Mouse (Mus musculus) midbrain, embryonic 10.5 days (tissue): ENCODE data around the gene Fto. TPM values are rescaled to one million over a fixed set of nuclear protein-coding genes. Genes with fewer than 3 reads are reported as not detected.

Experiments used
- DNase-seq: peaks from one replicate; pipeline ENCODE4 v3.0.0-alpha.2; 2017; ENCODE audit warnings: low spot score
- H3K27ac ChIP-seq: fragments of 300-500 bp; sonication (generic); replicated peaks from 2 replicates; pipeline ENCODE4 v1.5.1; 2016; ENCODE audit warnings: mild to moderate bottlenecking
- H3K27me3 ChIP-seq: fragments of 300-500 bp; sonication (generic); 2 replicates; pipeline ENCODE4 v1.6.1; 2016; ENCODE audit warnings: low read depth, mild to moderate bottlenecking; ENCODE audit not compliant: poor library complexity, severe bottlenecking
- H3K36me3 ChIP-seq: fragments of 300-500 bp; sonication (generic); 2 replicates; pipeline ENCODE4 v1.6.1; 2016; ENCODE audit warnings: mild to moderate bottlenecking, moderate library complexity
- H3K4me1 ChIP-seq: fragments of 300-500 bp; sonication (generic); 2 replicates; pipeline ENCODE4 v1.6.1; 2016
- H3K4me3 ChIP-seq: fragments of 300-500 bp; sonication (generic); 2 replicates; pipeline ENCODE4 v1.5.1; 2016; ENCODE audit warnings: mild to moderate bottlenecking, moderate library complexity
- H3K9me3 ChIP-seq: fragments of 300-500 bp; sonication (generic); replicated peaks from 2 replicates; pipeline ENCODE4 v1.6.1; 2016; ENCODE audit warnings: mild to moderate bottlenecking
- WGBS: fragments of 180-500 bp; shearing (Covaris S2); methylation state at CpG from one replicate; pipeline ENCODE4 v1.1.7; 2016; 5-methylcytosine and 5-hydroxymethylcytosine counted together
- polyA plus RNA-seq: library from polyadenylated mRNA; unstranded; fragments of >200 nt; fragmentation: Nextera tagmentation; extraction: Ambion mirVana; gene quantifications from 2 replicates; pipeline ENCODE4 v1.2.1, GENCODE M21; 2016

The Fto gene
- polyA plus RNA-seq, 1 experiment from 2014 or later, result 91.3 TPM

DNA sequence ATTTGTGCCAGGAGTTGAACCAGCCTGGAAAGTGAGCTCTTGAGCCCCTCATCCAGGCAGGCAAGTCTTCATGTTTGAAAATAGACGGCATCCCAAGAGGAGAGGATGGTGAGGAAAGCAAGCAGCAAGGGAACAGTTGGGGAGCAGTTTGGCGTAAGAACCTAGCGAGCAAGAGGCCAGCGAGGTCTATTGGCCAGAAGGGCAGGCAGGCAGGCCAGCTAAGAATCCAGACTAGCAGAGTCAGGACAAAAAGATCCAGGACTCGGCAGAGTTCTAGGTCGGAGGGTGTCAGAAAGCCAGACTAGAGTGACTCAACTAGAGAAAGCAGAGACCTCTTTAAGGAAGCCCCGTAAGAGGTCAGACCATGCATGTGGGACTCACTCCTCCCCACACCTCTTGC lies 327.1 kb downstream of the Fto start:
- no peak for DNase-seq
- H3K4me1 ChIP-seq, result peaks cover 8% of the 10 kb centered on the region; the same call in 1 of the 2 replicates
- H3K9me3 ChIP-seq, result no peaks in the 10 kb centered on the region
- H3K36me3 ChIP-seq, result peaks cover 3% of the 10 kb centered on the region
- peaks cover 17% of the 10 kb centered on the region; the same call in 1 of the 2 replicates for H3K27me3 ChIP-seq
- WGBS, result 78% methylated on average over 7 of the region's 7 CpGs
- no peak overlapping the region for H3K4me3 ChIP-seq
- H3K27ac ChIP-seq, result 0 out of 2 replicates have a peak overlapping the region, but pooled peaks have one; percentile 3

DNA sequence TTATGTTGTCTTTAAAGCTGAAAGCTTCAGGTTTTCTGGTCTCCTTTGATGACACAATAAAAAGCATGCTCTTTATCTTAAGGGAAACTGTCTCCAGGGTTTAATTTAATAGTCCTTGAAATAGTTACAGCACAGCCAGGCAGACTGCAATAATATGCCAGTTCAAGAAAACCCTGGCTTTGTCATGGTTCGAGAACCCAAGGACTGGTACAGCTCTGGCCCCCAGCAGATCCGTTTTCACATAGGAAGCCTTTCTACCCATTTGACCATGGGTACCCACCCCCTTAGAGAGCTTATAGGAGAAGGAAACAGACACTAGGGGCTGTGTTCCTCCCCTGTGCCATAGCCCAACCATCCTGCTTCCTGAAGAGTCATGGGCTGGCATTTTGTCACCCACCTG lies 332.2 kb downstream of the Fto start:
- H3K27ac ChIP-seq, result no peak overlapping the region
- no peaks in the 10 kb centered on the region for H3K36me3 ChIP-seq
- DNase-seq, result no peak
- peaks cover 38% of the 10 kb centered on the region for H3K4me1 ChIP-seq
- H3K4me3 ChIP-seq, result no peak overlapping the region
- H3K27me3 ChIP-seq, result peaks cover 53% of the 10 kb centered on the region
- 75% methylated on average over 2 of the region's 2 CpGs for WGBS
- H3K9me3 ChIP-seq, result no peaks in the 10 kb centered on the region

DNA sequence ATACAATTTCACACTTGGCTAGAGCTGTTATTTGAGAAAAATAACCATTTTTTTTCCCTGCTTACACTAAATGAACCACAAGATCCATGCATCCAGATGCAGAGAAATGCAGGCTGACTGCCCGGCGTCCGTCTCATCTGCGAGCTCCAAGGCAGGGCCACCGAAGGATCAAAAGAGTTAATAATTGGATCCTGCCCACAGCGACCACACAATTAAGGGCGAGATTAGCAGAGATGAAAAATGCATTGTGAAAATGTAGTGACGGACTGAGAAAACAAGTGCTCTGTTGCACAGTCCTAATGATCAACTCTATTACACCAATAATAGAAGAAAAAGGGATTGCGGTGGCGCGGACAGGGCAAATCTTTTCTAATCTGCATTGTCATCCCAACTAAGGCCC lies 334.6 kb downstream of the Fto start:
- H3K36me3 ChIP-seq, result no peaks in the 10 kb centered on the region
- no peak overlapping the region for H3K4me3 ChIP-seq
- H3K4me1 ChIP-seq, result peaks cover 43% of the 10 kb centered on the region
- no peak overlapping the region for H3K27ac ChIP-seq
- peaks cover 61% of the 10 kb centered on the region for H3K27me3 ChIP-seq
- no peaks in the 10 kb centered on the region for H3K9me3 ChIP-seq
- WGBS, result 23% methylated on average over 11 of the region's 11 CpGs
- no peak for DNase-seq

DNA sequence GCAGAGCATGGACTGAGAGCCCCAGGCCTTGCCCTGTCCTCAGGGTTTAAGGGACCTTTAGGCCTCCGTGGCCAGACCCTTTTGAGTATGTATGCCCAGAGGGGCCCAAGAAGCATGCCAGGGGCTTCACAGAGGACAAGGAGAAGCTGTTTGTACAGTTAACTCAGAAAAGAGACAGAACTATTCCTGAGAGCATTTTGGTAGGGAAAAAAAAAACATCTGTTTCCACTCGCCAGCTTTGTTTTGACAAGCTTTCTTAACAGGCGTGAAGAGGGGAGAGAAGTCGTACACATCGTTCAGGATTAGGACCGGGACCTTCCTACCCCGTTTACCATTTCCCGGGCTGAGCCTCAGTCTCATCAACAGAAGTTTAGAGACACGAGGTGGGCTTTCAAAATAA lies 335.5 kb downstream of the Fto start:
- Histone ChIP-seq H3K27me3 (peaks cover 61% of the 10 kb centered on the region), H3K36me3 (no peaks in the 10 kb centered on the region), H3K4me3 (no peak overlapping the region), H3K4me1 (peaks cover 51% of the 10 kb centered on the region), H3K9me3 (no peaks in the 10 kb centered on the region), H3K27ac (peak overlapping the region; percentile 69; the same call in 1 of the 2 replicates)
- DNase-seq, result no peak
- WGBS, result 29% methylated on average over 9 of the region's 9 CpGs

DNA sequence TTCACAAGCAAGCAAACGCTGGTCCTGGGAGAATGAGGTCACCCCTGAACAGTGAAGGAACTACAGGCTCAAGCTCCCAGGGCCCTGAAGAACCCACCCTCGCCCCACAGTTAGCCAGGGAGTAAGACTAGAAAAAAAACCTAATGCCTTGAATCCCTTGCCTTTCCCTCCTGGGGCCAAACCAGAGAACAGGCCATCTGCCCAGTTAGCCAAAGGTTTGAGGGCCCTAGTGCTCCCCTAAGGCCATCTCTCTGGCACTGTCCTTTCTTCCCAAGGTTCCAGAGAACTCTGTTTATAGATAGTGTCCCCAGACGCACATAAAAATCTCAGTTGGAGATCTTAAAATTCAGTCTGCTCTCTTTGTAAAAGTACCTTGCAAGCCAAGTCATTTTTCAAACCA lies 340.2 kb downstream of the Fto start:
- H3K4me3 ChIP-seq, result no peak overlapping the region
- H3K27me3 ChIP-seq, result peaks cover 42% of the 10 kb centered on the region
- peak overlapping the region; percentile 50 for H3K27ac ChIP-seq
- H3K36me3 ChIP-seq, result no peaks in the 10 kb centered on the region
- no peaks in the 10 kb centered on the region for H3K9me3 ChIP-seq
- no peak for DNase-seq
- WGBS, result 58% methylated on average over 3 of the region's 3 CpGs
- H3K4me1 ChIP-seq, result peaks cover 40% of the 10 kb centered on the region

DNA sequence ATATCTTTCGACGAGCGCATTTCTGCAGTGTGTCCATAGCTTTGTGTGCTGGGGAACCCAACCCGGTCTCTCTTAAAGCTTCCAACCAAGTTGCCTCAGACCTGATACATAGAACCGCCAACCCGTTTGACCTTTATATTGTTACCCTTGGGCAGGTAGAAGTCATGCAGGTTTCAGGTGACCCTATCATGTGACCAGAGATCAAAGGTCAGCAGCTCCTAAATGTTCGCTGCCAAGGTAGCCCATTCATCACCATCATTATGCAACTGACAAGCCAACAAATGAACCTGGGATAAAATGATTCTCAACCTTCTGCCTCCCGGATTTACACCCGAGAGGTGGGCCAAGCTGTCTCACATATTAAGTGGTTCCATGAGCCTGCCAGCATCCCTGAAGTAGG lies 344.1 kb downstream of the Fto start:
- no peak overlapping the region for H3K4me3 ChIP-seq
- peaks cover 20% of the 10 kb centered on the region; the same call in 1 of the 2 replicates for H3K27me3 ChIP-seq
- peaks cover 33% of the 10 kb centered on the region for H3K4me1 ChIP-seq
- 92% methylated on average over 9 of the region's 9 CpGs for WGBS
- no peaks in the 10 kb centered on the region for H3K36me3 ChIP-seq
- H3K27ac ChIP-seq, result no peak overlapping the region
- H3K9me3 ChIP-seq, result no peaks in the 10 kb centered on the region
- no peak for DNase-seq

DNA sequence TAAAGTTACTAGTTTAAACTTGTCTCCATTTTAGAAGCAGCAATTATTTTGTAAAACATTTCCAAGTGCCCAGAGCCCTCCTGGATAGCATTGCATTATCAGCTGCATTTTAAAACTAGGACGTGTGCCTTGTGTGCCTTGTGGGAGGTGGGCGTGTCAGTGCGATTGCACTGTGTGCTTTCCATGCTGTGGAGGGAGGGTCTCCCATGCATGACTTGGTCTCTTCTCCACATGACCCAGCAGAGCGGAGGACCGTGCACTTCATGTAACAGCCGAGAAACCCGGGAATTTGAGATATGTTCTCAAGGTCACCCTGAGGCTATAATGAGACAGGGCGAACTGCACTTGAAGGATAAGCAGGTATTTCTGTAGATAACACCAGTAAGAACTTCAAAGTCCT lies 347.6 kb downstream of the Fto start:
- no peak overlapping the region for H3K4me3 ChIP-seq
- H3K36me3 ChIP-seq, result no peaks in the 10 kb centered on the region
- DNase-seq, result no peak
- H3K27ac ChIP-seq, result no peak overlapping the region
- H3K27me3 ChIP-seq, result peaks cover 14% of the 10 kb centered on the region; the same call in 1 of the 2 replicates
- WGBS, result 88% methylated on average over 8 of the region's 8 CpGs
- peaks cover 24% of the 10 kb centered on the region for H3K4me1 ChIP-seq
- no peaks in the 10 kb centered on the region for H3K9me3 ChIP-seq

DNA sequence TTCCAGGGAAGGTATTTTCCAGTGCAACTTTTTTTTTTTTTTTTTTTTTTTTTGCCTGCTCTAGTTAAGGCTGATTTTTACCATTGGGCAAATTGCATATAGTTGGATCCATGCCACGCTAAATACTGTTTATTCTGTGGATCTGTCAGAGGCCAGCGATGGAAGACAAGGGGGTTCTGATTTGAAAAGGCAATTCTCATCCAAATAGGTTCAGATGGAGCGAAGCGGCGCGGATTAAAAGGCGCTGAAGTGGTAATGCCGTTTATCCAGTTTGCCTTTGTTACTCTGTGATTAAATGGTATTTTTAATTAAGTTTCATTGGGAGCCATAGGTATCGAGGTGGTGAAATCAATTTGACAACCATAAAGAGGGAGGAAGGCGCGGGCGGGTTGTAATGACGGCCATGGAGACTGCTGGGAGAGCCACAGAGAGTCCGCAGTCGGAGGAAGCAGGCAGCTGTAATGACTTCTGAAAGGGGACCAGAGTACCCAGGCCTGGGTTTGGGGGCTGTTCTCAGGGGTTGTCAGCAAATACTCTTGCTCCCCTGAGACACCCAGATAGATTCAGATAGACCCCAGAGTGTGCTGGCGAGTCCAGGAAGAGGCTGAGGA lies 356.2 kb downstream of the Fto start:
- WGBS, result 74% methylated on average over 16 of the region's 16 CpGs
- Histone ChIP-seq H3K27me3 (peaks cover 43% of the 10 kb centered on the region; the same call in 1 of the 2 replicates), H3K9me3 (no peaks in the 10 kb centered on the region), H3K4me3 (no peak overlapping the region), H3K27ac (peak overlapping the region; percentile 61), H3K36me3 (peaks cover 21% of the 10 kb centered on the region), H3K4me1 (peaks cover 41% of the 10 kb centered on the region)
- no peak for DNase-seq

DNA sequence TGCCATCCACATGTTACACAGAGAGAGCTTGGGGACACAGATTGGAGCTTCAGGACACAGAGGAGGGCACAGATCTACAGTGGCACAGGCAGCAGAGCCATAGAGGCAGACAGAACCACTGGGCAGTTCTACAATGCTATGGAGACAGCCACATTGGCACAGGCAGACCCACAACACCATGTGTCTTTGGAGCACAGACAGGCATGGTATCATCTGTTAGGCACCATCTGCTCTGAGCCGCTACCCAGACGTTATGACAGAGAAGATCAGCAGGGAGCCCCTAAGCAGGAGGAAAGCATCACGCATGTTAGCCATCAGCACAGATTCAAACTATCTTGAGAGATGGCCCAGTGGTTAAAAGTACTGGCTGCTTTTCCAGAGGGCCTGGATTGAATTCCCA lies 363.6 kb downstream of the Fto start:
- Histone ChIP-seq H3K36me3 (no peaks in the 10 kb centered on the region), H3K4me3 (no peak overlapping the region), H3K4me1 (peaks cover 32% of the 10 kb centered on the region), H3K27ac (no peak overlapping the region), H3K27me3 (peaks cover 50% of the 10 kb centered on the region; the same call in 1 of the 2 replicates), H3K9me3 (no peaks in the 10 kb centered on the region)
- DNase-seq, result no peak
- WGBS, result 72% methylated on average over 3 of the region's 3 CpGs

DNA sequence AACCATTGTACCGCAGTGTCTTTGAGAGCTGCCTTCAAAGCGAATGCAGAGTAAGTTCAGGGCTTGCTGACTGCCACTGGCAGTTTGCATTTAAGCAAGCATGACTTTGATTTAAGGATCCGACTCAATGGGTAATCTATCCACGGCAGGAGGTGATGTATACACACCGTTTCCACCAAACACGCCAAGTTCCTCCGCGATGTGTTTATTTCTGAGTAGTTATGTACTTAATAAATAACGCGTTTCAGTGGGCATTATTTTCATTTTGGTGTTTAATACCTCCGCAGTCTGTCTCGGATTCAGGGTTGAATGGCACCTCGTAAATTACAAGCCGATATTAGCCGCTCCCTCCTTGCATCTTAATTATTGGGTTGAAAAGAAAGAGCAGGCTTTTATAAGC lies 366.1 kb downstream of the Fto start:
- Histone ChIP-seq H3K9me3 (no peaks in the 10 kb centered on the region), H3K27ac (no peak overlapping the region), H3K36me3 (no peaks in the 10 kb centered on the region), H3K4me1 (peaks cover 23% of the 10 kb centered on the region), H3K4me3 (no peak overlapping the region), H3K27me3 (peaks cover 59% of the 10 kb centered on the region)
- DNase-seq, result no peak
- WGBS, result 63% methylated on average over 15 of the region's 15 CpGs

DNA sequence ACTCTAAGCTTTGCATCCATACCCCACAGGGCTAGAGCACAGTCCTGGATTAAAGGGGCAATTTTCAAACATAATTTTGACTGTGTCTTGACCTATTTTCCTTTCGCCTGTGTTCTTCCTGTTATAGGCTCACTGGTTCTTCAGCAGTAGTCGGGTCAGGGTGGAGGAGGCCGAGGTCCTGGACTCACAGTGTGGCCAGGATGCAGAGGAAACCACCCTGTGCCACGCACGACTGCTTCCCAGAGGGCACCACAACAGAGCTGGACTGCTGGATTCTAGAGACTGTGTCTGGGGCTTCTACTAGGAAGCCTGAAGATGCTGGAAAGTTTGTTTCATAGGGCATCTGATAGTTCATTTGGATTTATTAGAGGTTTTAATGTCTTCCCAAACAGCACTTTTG lies 366.8 kb downstream of the Fto start:
- H3K36me3 ChIP-seq, result no peaks in the 10 kb centered on the region

DNA sequence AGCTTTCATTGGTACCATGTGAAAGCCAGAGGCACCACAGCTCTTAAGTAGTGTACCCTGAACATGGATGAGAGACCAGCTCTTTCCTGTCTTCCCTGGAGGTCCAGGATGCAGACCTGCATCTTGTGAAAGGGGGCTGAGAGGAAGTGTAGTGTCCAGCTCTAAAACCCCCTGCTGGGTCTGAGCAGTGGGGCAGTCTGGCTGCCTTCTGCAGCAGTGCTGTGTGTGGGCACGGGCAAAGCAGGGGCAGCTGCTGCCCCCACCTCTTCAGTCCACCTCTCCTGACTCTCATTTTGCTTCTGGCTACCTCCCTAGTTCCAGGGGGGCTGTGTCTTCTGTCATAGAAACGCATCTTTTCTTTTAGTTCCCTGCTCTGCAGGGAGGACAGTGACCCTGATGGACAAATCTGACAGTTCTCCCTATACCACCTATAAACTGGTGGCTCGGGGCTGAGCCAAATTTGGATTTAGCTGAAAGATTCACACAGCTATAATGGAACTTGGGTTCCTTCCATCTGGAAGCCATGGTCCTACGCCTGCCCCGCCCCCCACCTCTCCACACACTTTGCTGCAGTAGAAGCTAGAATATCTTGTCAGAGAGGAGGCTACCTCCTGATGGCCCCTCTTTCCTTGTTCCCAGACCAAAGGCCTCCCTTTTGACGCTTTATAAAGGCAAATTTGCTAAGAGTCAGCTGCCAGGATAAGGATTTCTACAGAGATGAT lies 371.4 kb downstream of the Fto start:
- DNase-seq, result no peak
- Histone ChIP-seq H3K4me1 (peaks cover 23% of the 10 kb centered on the region), H3K9me3 (no peaks in the 10 kb centered on the region), H3K27me3 (peaks cover 62% of the 10 kb centered on the region), H3K4me3 (no peak overlapping the region), H3K27ac (0 out of 2 replicates have a peak overlapping the region, but pooled peaks have one; percentile 17), H3K36me3 (no peaks in the 10 kb centered on the region)
- WGBS, result 70% methylated on average over 6 of the region's 6 CpGs

More for the DNA sequence above, 366.8 kb downstream of the Fto start:
- Histone ChIP-seq H3K27ac (no peak overlapping the region; the same call in 1 of the 2 replicates), H3K4me1 (peaks cover 30% of the 10 kb centered on the region), H3K27me3 (peaks cover 66% of the 10 kb centered on the region), H3K4me3 (no peak overlapping the region), H3K9me3 (no peaks in the 10 kb centered on the region)
- 83% methylated on average over 5 of the region's 5 CpGs for WGBS
- no peak for DNase-seq

DNA sequence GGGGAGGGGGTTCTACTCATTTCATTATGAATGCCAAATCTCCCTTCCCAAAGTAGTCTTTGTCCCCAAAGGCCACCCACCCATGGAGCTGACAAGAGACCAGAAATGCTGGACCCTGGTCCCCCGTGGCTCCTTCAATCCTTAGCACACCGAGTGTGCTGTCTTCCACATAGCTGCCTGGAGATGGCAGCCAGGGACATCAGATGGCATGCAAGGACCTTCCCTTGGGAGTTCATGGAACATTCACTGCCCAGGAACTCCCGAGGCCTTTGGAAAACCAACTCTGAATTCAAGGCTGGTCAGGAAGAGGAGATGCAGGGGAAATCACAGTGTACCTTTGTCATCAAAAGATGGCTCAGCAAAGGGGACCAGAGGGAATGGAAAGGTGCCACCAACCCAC lies 372.1 kb downstream of the Fto start:
- DNase-seq, result no peak
- WGBS, result 24% methylated on average over 3 of the region's 3 CpGs
- H3K27me3 ChIP-seq, result peaks cover 59% of the 10 kb centered on the region

More for the DNA sequence above, 372.1 kb downstream of the Fto start:
- peaks cover 18% of the 10 kb centered on the region for H3K4me1 ChIP-seq
- H3K36me3 ChIP-seq, result no peaks in the 10 kb centered on the region
- H3K27ac ChIP-seq, result 0 out of 2 replicates have a peak overlapping the region, but pooled peaks have one; percentile 23
- H3K4me3 ChIP-seq, result no peak overlapping the region
- no peaks in the 10 kb centered on the region for H3K9me3 ChIP-seq
